Mouse (Mus musculus) limb, embryonic 11.5 days (tissue): Measurements from ENCODE around the gene Vps18. TPM values are rescaled to one million over a fixed set of nuclear protein-coding genes. Genes with fewer than 3 reads are reported as not detected.
A peak's percentile ranks its signal among the peaks of the same experiment; 100 is the strongest.

ENCODE experiments used
- ATAC-seq: fragments of 200-750 bp; cut with Nextera tagmentation; 2 replicates; pipeline ENCODE4 v1.8.0; 2017; ENCODE audit warnings: low read depth; ENCODE audit not compliant: insufficient number of reproducible peaks, low FRiP score, low TSS enrichment
- DNase-seq: peaks from one replicate; pipeline ENCODE4 v3.0.0-alpha.2; 2015; ENCODE audit warnings: low spot score
- H3K27ac ChIP-seq: fragments of 300-500 bp; sonication (generic); replicated peaks from 2 replicates; pipeline ENCODE4 v1.5.1; 2014; ENCODE audit warnings: low read depth, mild to moderate bottlenecking, low read length
- H3K27me3 ChIP-seq: fragments of 300-500 bp; sonication (generic); 2 replicates; pipeline ENCODE4 v1.6.1; 2014; ENCODE audit warnings: mild to moderate bottlenecking, low read length, mixed read lengths; ENCODE audit not compliant: control insufficient read depth, insufficient read depth
- H3K36me3 ChIP-seq: fragments of 300-500 bp; sonication (generic); 2 replicates; pipeline ENCODE4 v1.6.1; 2014; ENCODE audit warnings: mild to moderate bottlenecking, low read length, moderate library complexity, mixed read lengths; ENCODE audit not compliant: control insufficient read depth, insufficient read depth
- H3K4me1 ChIP-seq: fragments of 300-500 bp; sonication (generic); 2 replicates; pipeline ENCODE4 v1.6.1; 2014; ENCODE audit warnings: low read length, mixed read lengths; ENCODE audit not compliant: control insufficient read depth, insufficient read depth
- H3K4me2 ChIP-seq: fragments of 300-500 bp; sonication (generic); 2 replicates; pipeline ENCODE4 v1.6.1; 2014; ENCODE audit warnings: low read depth, mild to moderate bottlenecking, moderate library complexity; ENCODE audit not compliant: severe bottlenecking
- H3K4me3 ChIP-seq: fragments of 300-500 bp; sonication (generic); 2 replicates; pipeline ENCODE4 v1.5.1; 2014; ENCODE audit warnings: low read depth, low read length
- H3K9ac ChIP-seq: fragments of 300-500 bp; sonication (generic); 2 replicates; pipeline ENCODE4 v1.6.1; 2014; ENCODE audit warnings: mild to moderate bottlenecking, low read length
- H3K9me3 ChIP-seq: fragments of 300-500 bp; sonication (generic); 2 replicates; pipeline ENCODE4 v1.6.1; 2016; ENCODE audit warnings: low read length; ENCODE audit not compliant: control insufficient read depth
- WGBS: fragments of 180-500 bp; shearing (Covaris S2); extraction: QIAGEN DNeasy Blood & Tissue Kit; methylation state at CpG from one replicate; pipeline ENCODE4 v1.1.7; 2014; 5-methylcytosine and 5-hydroxymethylcytosine counted together
- polyA plus RNA-seq: library from polyadenylated mRNA; unstranded; fragments of >200 nt; fragmentation: Nextera tagmentation; extraction: Ambion mirVana; gene quantifications from 2 replicates; pipeline ENCODE4 v1.2.1, GENCODE M21; 2014

The Vps18 gene
- polyA plus RNA-seq, 1 experiment from 2014 or later: 12.1 TPM

GRCm38 (mm10) chr2:119300819-119301493 lies 12.4 kb downstream of the Vps18 start:
- H3K4me1 ChIP-seq: peaks cover 27% of the 10 kb centered on the region
- ATAC-seq: peak; percentile 10; the same call in 1 of the 2 replicates
- no peak overlapping the region for H3K4me2 ChIP-seq
- H3K9ac ChIP-seq: no peak overlapping the region; the same call in 1 of the 2 replicates
- H3K27me3 ChIP-seq: no peaks in the 10 kb centered on the region
- 61% methylated on average over 7 of the region's 7 CpGs for WGBS
- H3K27ac ChIP-seq: no peak overlapping the region; the same call in 1 of the 2 replicates
- no peak for DNase-seq
- no peaks in the 10 kb centered on the region for H3K9me3 ChIP-seq
- no peak overlapping the region for H3K4me3 ChIP-seq
- H3K36me3 ChIP-seq: peaks cover 4% of the 10 kb centered on the region; the same call in 1 of the 2 replicates

DNA sequence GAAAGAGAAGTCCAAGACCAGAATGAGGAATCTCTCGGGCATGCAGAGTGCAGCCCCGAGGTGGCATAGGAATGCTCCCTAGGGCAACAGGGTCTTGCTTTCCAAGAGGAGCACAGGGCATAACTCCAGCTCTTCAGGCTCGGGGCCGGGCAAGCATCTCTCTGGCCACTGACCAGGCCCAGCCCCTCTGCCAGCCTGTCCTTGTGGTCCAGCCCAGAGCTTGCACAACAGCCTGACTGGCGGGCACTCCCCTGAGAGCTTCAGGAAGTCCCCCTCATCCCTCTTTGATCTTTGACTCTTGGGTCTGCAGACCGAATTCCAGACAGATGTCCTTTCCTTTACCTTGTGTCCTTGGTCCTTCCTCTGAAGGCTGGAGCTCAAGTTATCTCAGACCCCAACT lies 14.3 kb downstream of the Vps18 start:
- ATAC-seq: no peak
- 53% methylated on average over 6 of the region's 6 CpGs for WGBS

DNA sequence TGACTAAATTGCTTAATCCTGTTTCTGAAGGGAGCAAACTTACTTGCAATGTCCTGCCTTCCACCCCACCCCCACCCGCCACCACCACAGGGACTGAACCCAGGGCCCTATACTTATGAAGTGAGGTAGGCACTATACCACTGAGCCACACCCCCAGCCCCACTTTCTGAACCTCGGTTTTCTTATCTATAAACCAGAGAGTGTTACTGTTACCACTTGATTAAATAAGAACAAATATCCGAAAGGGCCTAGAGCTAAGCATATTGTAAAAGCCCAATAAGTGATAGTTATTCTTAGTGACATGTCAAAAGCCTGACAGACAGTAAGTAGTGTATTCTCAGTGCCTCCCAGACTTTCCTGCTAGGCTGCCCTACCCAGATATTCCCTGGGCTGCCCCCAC lies 15.9 kb downstream of the Vps18 start:
- ATAC-seq (no peak), DNase-seq (no peak)
- H3K4me3 ChIP-seq: no peak overlapping the region
- no peak overlapping the region for H3K4me2 ChIP-seq
- H3K36me3 ChIP-seq: no peaks in the 10 kb centered on the region; the same call in 1 of the 2 replicates
- no peaks in the 10 kb centered on the region for H3K9me3 ChIP-seq
- H3K4me1 ChIP-seq: peaks cover 27% of the 10 kb centered on the region
- 38% methylated on average over 3 of the region's 3 CpGs for WGBS
- H3K27me3 ChIP-seq: no peaks in the 10 kb centered on the region
- H3K9ac ChIP-seq: no peak overlapping the region
- H3K27ac ChIP-seq: no peak overlapping the region

More for the DNA sequence above, 14.3 kb downstream of the Vps18 start:
- Histone ChIP-seq H3K4me1 (peaks cover 27% of the 10 kb centered on the region), H3K9ac (no peak overlapping the region), H3K4me2 (no peak overlapping the region), H3K36me3 (no peaks in the 10 kb centered on the region; the same call in 1 of the 2 replicates), H3K27me3 (no peaks in the 10 kb centered on the region), H3K9me3 (no peaks in the 10 kb centered on the region), H3K27ac (no peak overlapping the region), H3K4me3 (no peak overlapping the region)
- no peak for DNase-seq

GRCm38 (mm10) chr2:119304798-119305208 lies 16.3 kb downstream of the Vps18 start:
- Histone ChIP-seq H3K36me3 (no peaks in the 10 kb centered on the region; the same call in 1 of the 2 replicates), H3K27me3 (no peaks in the 10 kb centered on the region), H3K9ac (no peak overlapping the region), H3K4me1 (peaks cover 27% of the 10 kb centered on the region), H3K9me3 (no peaks in the 10 kb centered on the region), H3K4me3 (no peak overlapping the region), H3K4me2 (no peak overlapping the region), H3K27ac (no peak overlapping the region)
- ATAC-seq (peak; percentile 46; the same call in 1 of the 2 replicates), DNase-seq (peak; percentile 68)
- 3% methylated on average over 3 of the region's 3 CpGs for WGBS

GRCm38 (mm10) chr2:119311544-119311943 lies 23.0 kb downstream of the Vps18 start:
- Histone ChIP-seq H3K4me3 (no peak overlapping the region), H3K27ac (no peak overlapping the region), H3K9me3 (no peaks in the 10 kb centered on the region), H3K27me3 (no peaks in the 10 kb centered on the region), H3K4me1 (peaks cover 26% of the 10 kb centered on the region), H3K9ac (no peak overlapping the region), H3K4me2 (no peak overlapping the region), H3K36me3 (no peaks in the 10 kb centered on the region)
- ATAC-seq (no peak), DNase-seq (no peak)
- WGBS: 37% methylated on average over 12 of the region's 12 CpGs

DNA sequence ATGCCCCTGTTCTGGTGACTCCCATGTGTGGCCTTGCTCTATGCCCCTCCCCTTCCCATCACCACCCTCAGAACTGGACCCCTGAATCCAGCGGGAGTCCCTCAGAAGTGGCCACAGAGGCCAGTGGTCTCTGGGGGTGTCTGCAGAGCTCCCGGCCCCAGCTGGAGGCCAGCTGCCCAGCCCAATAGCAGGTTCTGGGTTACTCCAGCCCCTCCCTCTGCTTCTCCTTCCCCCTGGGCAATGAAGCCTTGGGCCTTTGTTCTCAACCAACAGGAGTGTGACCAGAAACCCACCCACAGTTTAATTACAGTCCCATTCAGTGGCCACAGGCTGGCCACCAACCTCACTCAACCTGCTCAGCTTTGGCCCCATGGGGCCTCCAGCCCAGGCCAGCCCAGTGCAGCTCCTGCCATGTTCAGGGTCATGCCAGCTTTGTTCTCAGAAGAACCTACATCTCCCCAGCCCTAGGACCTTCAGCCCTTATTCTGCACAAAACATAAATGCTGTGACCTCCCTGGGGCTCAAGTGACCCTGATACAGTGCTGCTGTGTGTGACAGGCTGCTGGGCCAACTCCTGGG lies 23.9 kb downstream of the Vps18 start:
- Histone ChIP-seq H3K27me3 (no peaks in the 10 kb centered on the region), H3K27ac (no peak overlapping the region), H3K9me3 (no peaks in the 10 kb centered on the region), H3K4me2 (no peak overlapping the region), H3K36me3 (no peaks in the 10 kb centered on the region), H3K4me3 (no peak overlapping the region), H3K4me1 (peaks cover 26% of the 10 kb centered on the region), H3K9ac (no peak overlapping the region)
- 26% methylated on average over 2 of the region's 2 CpGs for WGBS
- no peak for DNase-seq
- no peak for ATAC-seq

- H3K4me3 ChIP-seq: no peak overlapping the region
- H3K9ac ChIP-seq: no peak overlapping the region
- no peak overlapping the region for H3K4me2 ChIP-seq
- no peaks in the 10 kb centered on the region for H3K9me3 ChIP-seq
- no peaks in the 10 kb centered on the region for H3K27me3 ChIP-seq
- H3K36me3 ChIP-seq: no peaks in the 10 kb centered on the region
- ATAC-seq (peak; percentile 52; the same call in 1 of the 2 replicates), DNase-seq (peak; percentile 48)
- WGBS: 17% methylated on average over 10 of the region's 10 CpGs
- peaks cover 26% of the 10 kb centered on the region for H3K4me1 ChIP-seq
- H3K27ac ChIP-seq: 0 out of 2 replicates have a peak overlapping the region, but pooled peaks have one; percentile 18
Measured at GRCm38 (mm10) chr2:119313780-119314479, 25.4 kb downstream of the Vps18 start.

- no peaks in the 10 kb centered on the region for H3K36me3 ChIP-seq
- DNase-seq: no peak
- no peak overlapping the region for H3K9ac ChIP-seq
- no peak overlapping the region for H3K4me2 ChIP-seq
- H3K4me3 ChIP-seq: no peak overlapping the region
- H3K27me3 ChIP-seq: no peaks in the 10 kb centered on the region
- ATAC-seq: no peak
- no peaks in the 10 kb centered on the region for H3K9me3 ChIP-seq
- WGBS: 85% methylated on average over 12 of the region's 12 CpGs
- H3K4me1 ChIP-seq: peaks cover 26% of the 10 kb centered on the region
- no peak overlapping the region for H3K27ac ChIP-seq
Measured at GRCm38 (mm10) chr2:119314742-119315310, 26.3 kb downstream of the Vps18 start.
